Mouse (Mus musculus) embryo, embryonic 9.5 days (tissue): ENCODE measurements at regions not wholly inside any gene's neighbourhood (a gene's known extent, or its start where the extent isn't known, plus 50 kb on each side); places are given as distances from the start of the nearest gene placed in this dataset.

Experiments used
- DNase-seq: peaks from one replicate; pipeline ENCODE4 v3.0.0-alpha.2; 2017; ENCODE audit errors: extremely low spot score

DNA sequence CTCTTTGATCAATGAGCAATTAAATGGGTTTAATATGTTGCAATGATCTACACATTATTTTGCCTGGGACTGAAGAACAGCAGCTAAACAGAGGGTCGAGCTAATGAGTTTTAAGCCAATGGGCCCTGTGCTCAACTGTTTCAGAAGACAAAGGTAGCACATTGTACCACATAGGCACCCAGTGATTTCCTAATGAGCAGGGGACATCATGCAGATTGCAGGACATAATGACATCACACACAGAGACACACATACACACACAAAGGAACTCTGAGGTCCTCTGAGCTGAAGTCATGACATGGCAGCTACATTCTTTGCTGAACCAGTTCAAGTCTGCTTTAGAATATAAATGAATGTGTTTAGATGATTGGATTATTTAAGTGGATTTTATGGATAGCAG lies 71.9 kb downstream of the Zfp330 start:
- no peak for DNase-seq

DNA sequence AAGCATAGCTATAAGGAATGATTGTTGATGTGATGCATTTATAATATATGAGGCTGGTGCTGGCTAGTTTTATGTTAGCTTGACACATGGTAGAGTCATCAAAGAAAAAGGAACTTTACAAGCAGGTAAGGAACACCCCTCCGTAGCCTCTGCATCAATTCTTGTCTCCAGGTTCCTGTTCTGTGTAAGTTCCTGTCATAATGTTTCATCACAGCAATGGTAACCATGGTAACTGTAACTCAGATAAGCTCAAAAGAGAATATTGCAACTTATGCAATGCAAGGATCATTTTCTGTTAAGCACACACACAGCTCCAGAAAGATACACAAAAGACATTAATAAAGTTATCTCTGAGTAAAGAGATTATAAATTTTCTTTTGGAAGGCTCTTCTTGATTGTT lies 73.5 kb downstream of the Zfp330 start:
- no peak for DNase-seq

DNA sequence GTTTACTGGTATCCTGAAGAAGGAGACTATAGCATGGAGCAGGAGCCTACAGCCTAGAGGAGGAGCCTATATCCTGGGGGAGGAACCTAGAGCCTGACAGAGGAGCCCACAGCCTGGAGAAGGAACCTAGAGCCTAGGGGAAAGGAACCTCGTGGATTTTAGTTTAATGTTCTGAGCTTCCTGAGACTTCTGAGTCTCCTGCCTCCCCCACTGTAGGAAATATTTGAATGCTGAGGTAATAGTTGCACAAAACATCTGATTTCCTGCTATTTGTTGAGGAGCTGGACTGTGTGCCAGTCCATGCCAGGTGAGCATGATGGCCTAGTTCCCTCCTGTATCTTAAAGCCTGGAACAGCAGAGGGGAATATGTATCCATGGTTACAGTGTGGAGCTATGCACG lies 74.7 kb downstream of the Zfp330 start:
- DNase-seq: no peak

DNA sequence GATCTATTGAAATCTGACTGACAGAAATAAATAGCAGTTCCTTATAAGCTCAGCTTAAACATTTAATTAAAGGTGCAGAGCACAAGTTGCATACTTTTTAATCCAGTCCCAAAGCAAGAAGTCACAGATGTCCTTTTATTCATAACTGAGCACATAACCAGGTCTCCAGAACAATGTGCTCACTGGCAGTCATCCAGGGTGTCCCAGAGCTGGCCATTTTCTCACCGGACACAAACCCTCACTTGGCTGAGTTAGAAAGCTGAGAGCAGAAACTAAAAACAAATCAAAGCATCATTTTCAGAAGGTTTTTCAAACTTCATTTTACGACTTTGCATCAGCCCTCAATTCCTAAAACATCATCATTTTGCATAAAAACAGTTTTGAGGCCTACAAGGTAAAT lies 75.9 kb downstream of the Zfp330 start:
- DNase-seq: no peak

DNA sequence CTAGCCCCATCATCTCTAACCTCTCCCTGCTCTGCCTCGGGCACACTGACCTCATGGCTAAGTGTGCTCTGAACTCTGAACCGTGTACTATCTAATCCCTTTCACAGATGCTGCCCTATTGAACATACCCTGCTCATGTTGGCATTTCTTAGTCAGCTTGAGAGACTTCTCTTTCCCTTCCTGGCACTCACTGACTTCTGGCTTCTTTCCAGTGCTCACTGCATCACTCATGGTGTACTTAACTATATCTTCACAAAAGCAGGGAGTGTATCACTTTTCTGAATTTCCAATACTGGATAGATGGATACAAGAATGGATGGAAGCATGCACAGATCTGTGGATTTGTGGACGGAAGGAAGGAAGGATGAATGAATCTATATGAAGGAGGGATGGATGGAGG lies 80.9 kb downstream of the Zfp330 start:
- DNase-seq: no peak

DNA sequence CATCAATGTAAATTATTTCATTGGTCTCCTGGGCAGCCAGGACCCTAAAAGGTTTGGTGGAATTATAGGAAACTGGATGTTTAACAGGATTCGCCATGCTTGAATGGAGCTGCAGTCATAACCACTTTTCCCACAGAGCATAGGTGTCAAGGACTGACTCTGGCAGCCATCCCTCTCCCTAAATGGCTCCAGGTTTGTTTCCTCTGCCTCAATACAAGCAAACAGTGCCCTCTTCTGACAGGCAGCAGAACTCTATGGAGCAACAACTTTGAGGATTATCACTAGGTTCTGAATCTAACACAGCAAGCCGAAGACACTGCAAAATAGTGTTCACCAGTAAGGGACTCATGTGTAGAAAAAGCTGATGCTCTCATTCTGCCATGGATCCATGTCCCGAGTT lies 84.6 kb downstream of the Zfp330 start:
- peak; percentile 25 for DNase-seq

DNA sequence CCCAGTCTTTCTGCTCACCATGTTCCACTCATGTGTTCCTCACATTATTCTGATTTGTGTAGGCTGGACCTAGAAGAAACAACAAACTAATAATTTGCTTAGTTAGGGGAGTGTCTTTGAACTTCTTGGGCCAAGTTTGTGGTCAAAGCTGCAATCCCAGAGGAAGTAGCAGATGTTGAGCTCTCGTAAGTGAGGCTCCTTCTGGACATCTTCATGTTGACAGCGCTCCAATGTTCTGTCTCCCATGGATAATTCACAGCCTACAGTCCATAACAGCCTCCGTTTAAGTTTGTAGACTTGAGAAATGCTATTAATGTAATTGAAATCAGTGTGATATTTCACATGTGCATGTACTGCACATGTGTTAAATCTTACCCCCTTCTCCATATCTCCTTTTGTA lies 88.0 kb downstream of the Zfp330 start:
- DNase-seq: no peak

DNA sequence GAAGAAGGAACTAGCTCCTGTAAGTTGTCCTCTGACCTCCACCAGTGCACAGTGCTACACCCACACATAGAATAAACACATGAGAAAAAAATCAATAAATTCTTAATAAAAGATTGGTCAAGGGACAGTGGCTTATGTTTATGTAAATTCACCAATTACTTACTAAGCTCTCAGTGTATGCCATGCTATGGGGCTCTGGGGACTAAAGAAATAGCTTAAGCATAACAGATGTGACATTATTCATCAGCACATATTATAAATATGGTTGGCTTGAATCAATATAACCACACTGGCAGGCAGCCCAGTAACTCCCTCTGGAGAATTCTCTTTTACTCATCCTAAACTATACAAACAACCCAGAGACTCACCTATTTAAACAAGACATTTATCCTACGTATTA lies 95.2 kb downstream of the Zfp330 start:
- DNase-seq: no peak

DNA sequence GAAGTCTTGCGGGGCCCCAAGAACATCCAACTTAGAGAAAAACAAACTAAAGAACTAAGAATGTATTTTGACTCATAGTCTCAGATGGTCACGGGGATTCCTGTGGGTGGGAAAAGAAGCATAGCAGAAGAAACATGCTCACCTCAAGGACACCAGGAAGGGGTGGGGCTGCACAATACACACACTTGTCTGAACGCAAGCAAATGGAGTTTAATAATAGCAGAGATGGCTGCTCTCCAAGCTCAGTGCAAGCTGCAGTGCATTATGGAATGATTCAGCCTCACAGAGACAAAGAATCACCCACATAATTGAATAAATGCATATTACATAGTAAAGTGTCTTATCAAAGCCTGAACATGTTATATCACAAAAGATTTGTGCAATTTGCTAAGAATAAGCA lies 96.2 kb downstream of the Zfp330 start:
- no peak for DNase-seq

DNA sequence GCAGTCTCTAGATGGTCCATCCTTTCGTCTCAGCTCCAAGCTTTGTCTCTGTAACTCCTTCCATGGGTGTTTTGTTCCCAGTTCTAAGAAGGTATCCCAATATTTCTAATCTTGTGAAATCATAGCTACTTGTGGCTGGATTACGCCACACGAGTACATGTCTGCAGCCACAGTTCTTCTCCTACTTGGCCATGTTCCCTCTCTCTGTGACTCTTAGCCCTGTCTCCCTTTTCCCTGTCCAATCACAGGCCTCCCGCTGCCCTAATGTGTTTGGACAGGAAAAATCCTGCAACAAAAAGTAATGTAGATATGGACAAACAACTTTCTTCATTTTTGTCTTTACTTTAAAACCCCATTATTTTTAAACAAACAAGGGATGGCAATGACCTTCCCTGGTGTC lies 104.7 kb downstream of the Zfp330 start:
- DNase-seq: no peak

DNA sequence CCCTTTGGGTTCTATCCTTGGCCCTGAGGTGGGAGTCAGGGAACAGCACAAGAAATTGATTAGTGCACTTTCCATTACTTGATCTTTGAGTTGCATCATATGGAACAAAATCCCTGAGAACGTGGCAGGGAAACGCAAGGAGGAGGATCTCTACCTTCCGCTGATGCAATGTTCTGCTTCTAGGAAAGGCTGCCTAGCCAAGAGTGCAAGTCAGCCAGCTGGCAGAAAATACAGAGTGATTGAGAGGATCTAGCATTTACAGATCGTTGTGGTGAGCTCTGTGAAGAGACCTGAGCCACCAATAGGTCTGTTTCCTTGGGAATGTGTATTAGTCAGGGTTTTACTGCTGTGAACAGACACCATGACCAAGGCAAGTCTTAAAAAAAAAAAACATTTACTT lies 108.8 kb downstream of the Zfp330 start:
- DNase-seq: no peak

DNA sequence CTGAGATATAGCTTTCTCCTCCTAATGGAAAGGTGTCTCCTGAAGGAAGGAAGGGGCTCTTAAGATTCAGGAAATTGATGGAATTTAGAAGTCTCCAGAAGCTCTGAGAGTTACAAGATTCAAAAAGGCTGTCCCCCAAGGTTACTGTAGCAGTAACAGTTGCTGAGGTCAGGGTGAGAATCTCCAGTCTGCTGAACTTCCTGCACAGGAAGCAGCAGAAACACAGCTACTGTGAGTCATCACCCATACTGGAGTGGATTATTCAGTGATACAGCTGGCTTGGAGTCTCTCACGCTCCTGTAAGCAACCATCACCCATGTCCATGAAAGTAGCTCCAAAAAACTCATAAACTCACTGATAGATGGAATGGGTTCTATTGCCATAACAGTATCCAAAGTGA lies 133.5 kb downstream of the Zfp330 start:
- no peak for DNase-seq

DNA sequence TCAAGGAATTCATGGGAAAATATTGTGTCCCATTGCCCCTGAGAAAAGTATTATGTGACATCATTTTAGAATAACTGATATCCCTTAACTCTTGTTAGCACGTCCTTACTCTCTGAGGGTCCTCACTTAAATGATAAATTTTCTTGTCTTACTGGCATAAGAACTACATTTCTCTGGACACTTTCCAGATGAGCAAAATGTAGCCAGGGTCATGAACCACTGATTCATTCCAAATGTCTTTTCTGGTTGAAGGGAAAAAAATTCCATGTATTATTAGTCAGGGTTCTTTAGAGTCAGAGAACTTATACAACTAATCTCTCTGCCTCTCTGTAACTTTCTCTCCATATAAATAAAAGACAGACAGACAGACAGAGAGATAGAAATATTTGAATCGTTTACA lies 143.5 kb downstream of the Zfp330 start:
- DNase-seq: no peak

DNA sequence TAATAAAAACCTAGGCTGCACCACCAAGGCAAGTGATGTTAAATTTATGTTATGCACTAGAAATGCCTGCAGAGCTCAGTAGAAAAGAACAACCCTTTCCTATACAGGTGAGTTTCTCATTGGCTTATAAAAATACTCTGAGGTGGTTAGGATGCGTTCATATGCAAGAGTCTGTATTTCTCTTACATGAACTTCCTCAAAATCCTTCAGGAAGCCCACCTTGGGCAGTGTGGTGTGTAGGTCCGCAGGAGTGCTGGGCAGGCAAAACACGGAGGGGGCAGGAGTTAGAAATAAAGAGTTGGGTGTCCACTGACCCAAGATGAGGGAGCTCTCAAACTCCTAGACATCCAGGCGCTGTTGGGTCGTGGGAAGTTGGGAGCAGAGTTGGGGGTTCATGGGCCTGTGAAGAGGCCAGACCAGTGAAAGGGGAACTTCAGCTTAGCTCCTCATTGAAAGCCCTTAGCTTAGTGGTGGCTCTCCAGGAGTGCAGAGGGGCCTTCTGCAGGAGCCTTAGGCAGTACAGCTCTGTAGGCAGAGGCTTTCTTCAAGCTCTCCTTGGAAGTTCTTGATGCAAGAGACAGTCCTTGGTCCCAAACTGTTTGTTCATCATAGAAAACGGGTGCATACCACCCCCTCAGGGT lies 150.0 kb downstream of the Zfp330 start:
- no peak for DNase-seq

DNA sequence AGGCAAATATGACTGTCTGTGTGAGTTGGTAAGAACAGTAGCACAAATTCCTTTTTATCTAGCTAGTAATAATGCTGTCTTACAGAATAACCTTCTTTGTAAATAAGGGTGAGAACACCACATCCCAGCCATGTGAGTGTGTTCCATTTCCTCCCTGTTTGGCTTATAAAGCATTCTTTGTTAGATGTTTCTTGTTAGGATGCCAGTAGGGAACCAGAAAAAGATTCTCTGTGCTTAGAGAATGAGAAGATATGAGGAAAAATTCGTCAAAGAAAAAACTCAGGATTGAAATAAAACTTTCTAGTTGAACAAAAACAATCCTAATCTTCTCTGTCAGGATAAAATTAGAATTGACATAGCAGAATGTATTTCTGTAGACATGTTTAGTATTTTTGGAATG lies 155.3 kb downstream of the Zfp330 start:
- DNase-seq: no peak

DNA sequence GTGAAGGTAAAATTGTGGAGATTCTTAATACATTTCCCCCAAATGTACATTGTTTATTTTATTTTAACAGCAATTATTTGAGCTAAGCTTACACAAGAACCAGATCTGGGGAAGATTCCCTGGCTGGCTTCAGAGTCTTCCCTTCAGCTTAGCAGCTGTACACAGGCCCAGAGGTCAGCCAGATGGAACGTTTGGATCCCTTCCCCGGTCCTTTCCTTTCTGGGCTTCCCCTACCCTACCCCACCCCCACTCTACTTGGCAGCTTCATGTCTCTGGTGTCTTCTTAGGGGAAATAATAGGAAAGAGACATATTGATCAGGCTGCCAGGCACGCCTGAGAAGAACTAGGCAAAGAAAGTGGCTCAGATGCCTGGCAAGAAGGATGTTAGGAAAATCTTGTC lies 172.4 kb downstream of the Zfp330 start:
- DNase-seq: no peak

DNA sequence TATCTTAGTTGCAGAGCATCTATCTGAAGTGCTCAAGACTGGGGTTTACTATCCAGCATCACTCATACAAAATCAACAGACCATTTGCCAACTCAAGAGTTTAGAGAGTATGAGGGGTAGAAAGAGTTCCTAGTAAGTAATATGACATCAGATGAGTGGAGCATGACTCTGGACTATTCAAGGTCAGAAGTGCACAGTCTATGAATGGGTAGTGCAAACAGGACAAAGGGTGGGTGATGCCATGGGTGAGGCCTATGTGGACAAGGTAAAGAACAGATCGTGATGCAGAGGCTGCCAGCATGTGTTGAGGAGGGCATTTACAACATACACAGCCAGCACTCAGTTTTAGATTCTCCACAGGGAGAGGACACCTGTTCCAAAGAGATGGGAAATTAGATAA lies 170.4 kb upstream of the Il15 start:
- DNase-seq: no peak

DNA sequence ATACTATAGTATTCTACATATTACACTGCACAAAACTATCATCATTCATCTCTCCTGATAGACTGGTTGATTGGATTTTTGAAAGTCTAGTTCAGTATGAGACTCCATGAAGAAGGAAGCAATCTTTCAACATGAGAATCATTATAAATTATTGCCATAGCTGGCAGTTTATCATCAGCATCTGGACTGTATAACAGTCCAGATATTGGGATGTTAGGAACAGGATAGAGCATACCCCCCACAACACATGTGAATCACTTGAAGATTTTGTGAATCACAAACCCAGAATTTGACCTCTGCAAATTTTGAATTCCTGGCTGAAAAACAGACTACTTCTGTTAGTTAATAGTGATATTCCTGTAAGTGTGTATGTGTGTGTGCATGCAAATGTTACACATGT lies 135.1 kb upstream of the Il15 start:
- no peak for DNase-seq

DNA sequence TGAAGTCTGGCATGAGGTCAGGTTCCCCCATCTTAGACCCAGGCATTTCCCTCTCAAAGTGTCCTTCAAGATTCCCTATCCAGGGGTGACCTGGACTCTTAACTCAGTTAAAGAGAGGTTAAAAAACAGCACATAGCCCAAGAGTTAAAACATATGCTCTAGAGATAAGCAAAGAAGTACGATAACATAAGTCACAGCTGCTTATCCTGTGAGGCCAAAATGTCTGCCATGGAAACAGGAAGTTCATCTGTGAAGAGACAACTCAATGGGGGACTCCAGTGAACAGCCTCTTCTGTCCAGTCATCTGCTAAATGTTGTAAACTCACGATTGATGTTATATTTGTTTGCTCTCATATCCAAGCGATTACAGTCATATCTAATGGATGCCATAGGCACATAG lies 126.1 kb upstream of the Il15 start:
- no peak for DNase-seq

DNA sequence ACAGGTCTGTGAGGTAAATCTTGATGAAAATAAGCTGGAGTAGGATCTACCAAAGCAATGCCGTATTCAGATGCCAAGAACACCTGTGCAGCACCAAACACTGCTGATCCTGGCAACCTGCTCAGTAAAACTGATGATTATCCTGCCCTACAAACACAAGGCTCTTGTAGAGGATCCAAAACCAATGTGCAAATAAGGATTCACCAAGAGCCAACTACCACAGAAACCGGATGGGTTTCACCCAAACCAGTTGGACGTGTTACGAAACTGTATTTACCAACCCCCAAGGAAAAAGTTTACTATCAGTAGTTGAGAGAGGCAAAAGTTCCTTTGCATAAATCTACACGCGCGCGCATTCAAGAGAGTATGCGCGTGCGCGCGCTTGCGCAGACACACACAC lies 120.8 kb upstream of the Il15 start:
- no peak for DNase-seq

DNA sequence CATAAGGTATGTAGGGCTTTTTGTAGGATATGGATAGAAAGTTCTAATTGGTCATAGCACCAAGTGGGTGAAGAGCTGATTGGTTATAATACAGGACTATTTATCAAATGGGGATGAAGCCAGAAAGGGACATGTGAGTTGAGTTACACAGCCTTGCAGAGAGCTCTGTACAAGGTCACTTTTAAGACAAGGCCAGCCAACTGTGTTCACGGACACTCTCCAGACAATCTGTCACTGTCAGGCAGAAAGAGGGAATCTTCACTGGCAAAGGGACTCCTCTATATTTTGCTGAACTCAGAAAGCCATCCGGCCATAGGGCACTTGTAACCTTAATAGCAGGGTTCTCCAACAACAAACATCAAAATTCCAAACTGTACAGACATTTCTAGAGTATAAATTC lies 95.5 kb upstream of the Il15 start:
- DNase-seq: no peak

DNA sequence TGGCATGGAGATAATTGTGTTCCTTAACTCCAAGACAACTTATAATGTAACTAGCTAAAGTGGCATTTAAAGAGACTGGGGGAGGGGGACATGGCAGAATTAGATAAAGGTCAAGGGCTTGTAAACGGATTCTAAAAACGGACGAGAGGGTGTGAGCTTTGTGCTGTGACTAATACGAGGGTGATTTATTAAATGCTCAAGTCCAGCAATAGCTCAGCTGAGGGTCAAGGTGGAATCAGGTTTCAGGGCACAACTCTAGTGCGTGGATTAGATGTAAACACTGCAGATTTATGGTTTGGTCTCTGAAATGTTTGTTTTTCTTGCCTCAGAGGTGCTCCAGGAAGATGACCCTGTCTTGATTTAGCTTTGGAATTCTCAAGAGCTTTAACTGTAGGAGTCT lies 74.8 kb upstream of the Il15 start:
- peak; percentile 19 for DNase-seq

DNA sequence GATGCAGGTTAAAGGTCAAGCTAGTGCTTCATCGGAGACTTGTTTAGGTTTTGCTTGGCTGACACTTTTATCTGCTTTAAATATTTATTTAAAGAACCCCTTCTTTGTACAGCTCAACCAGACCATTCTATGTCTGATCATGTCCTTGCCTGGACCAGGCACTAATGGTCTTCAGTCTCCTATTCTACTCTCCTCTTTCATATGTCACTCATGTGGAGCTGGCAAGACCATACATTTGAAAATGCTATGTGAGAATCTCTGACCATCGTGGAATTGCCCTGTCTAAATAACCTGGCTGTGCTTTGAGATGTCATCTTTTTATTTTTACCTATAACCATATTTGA lies 74.4 kb upstream of the Il15 start:
- DNase-seq: peak; percentile 39

DNA sequence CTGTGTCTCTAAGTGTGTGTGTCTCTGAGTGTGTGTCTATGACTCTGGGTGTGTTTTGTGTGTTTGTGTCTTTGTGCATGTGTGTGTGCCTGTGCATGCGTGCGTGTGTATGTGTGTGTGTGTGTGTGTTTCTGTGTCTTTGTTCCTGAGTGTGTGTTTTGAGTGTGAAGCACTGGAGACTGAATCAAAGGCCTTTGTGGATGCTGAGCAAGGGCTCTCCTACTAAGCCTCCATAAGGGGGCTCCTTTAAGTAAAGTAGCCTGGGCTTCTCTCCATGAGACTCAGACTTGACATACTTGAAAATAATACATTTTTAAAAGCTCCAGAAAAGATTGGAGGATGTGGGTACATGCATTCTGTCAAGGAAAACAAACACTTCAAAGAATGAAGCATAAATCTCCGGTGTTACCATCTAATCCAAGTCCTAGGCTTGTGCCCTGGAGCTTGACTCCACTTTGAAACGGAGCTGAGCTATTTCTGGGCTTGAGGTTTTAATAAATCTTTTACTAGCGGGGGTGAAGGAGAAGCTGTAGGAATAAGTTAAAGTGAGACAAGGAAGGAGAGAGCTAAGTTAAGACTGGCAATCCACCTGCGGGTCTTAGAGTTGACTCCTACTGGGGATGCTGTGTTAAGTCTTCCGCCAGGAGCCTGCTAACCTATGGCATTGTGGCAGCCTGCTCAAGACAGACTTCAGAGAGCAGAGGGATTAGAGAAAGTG lies 73.8 kb upstream of the Il15 start:
- no peak for DNase-seq
